Mouse (Mus musculus): ENCODE measurements at regions not wholly inside any gene's neighbourhood (a gene's known extent, or its start where the extent isn't known, plus 50 kb on each side); places are given as distances from the start of the nearest gene placed in this dataset.

DNA sequence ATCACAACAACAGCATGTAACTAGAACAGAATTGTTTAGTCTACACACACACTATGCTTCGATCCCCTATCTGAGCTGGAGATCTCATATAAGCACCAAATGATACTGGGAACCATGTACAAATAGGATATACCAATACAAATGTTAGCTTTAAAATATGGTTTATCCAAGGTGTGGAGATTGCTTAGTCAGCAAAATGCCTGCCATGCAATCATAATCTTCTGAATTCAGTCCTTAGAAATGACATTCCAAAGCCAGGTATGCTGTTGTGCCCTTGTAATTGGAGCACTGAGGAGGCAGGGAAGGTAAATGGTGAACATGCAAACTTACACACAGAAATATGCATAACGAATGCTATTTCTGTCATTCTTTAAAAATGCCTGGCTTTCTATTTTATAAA is 54.0 kb upstream of the Thsd7b start:
- Histone ChIP-seq H3K4me3 (ENCODE audit: insufficient read depth, low read length) (no peak overlapping the region), H3K27ac (ENCODE audit: insufficient read depth, low read length) (no peak overlapping the region), H3K4me1 (ENCODE audit: control insufficient read depth, insufficient read depth, low read length) (no peaks in the 10 kb centered on the region)
- TF ChIP-seq POLR2A (IDR thresholded peaks at IDR 0.05; ENCODE audit: low read depth, low read length), result no peak
- TF ChIP-seq CTCF (IDR thresholded peaks at IDR 0.05; ENCODE audit: borderline replicate concordance, insufficient read depth, low read length), result no peak

DNA sequence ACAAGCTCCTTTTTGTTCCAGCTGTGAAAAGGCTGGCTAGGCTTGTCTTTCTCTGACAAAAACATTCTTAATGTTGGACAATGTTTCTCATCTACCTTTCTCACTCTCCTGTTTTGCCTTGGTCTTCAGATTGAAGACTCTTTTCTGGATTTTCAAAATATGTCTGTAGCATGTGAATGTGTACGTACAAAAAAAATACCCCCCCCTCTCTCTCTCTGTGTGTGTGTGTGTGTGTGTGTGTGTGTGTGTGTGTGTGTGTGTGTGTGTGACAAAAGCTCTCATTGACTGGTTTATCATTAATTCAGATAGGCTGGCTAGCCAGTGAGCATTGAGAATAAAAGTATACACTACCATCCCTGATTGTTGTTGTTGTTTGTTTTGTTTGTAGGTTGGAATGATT is 64.3 kb upstream of the Thsd7b start:
- Histone ChIP-seq H3K27ac (ENCODE audit: insufficient read depth, low read length) (no peak overlapping the region), H3K4me3 (ENCODE audit: insufficient read depth, low read length) (no peak overlapping the region), H3K4me1 (ENCODE audit: control insufficient read depth, insufficient read depth, low read length) (no peaks in the 10 kb centered on the region)
- TF ChIP-seq CTCF (IDR thresholded peaks at IDR 0.05; ENCODE audit: borderline replicate concordance, insufficient read depth, low read length) (no peak), POLR2A (IDR thresholded peaks at IDR 0.05; ENCODE audit: low read depth, low read length) (no peak)

- Histone ChIP-seq H3K4me1 (ENCODE audit: control insufficient read depth, insufficient read depth, low read length) (no peaks in the 10 kb centered on the region), H3K27ac (ENCODE audit: insufficient read depth, low read length) (no peak overlapping the region), H3K4me3 (ENCODE audit: insufficient read depth, low read length) (no peak overlapping the region)
- TF ChIP-seq POLR2A (IDR thresholded peaks at IDR 0.05; ENCODE audit: low read depth, low read length) (no peak), CTCF (IDR thresholded peaks at IDR 0.05; ENCODE audit: borderline replicate concordance, insufficient read depth, low read length) (no peak)
Observed at GRCm38 (mm10) chr1:129208406-129208805, 64.7 kb upstream of the Thsd7b start.

DNA sequence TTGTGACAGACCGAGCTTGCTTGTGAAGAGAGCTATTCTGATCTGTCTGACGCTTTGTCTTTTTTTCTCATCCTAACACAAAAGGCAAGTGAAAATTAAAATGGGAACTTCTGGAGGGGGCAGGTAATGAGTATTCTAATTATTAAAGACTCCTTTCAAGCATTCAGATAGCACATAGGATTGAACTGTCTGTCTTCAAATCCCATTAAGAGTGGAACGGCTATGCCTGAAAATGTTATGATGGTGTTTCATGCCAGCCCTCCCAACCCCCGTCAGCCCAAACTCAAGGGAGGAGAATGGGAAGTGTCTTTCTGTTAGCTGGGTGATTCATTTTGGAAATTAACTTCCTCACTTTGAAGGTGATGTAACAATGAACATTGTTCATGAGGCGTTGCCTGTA is 65.4 kb upstream of the Thsd7b start:
- H3K4me1 ChIP-seq (ENCODE audit: control insufficient read depth, insufficient read depth, low read length), result no peaks in the 10 kb centered on the region
- no peak overlapping the region for H3K4me3 ChIP-seq (ENCODE audit: insufficient read depth, low read length)
- H3K27ac ChIP-seq (ENCODE audit: insufficient read depth, low read length), result no peak overlapping the region
- TF ChIP-seq POLR2A (IDR thresholded peaks at IDR 0.05; ENCODE audit: low read depth, low read length) (no peak), CTCF (IDR thresholded peaks at IDR 0.05; ENCODE audit: borderline replicate concordance, insufficient read depth, low read length) (no peak)

DNA sequence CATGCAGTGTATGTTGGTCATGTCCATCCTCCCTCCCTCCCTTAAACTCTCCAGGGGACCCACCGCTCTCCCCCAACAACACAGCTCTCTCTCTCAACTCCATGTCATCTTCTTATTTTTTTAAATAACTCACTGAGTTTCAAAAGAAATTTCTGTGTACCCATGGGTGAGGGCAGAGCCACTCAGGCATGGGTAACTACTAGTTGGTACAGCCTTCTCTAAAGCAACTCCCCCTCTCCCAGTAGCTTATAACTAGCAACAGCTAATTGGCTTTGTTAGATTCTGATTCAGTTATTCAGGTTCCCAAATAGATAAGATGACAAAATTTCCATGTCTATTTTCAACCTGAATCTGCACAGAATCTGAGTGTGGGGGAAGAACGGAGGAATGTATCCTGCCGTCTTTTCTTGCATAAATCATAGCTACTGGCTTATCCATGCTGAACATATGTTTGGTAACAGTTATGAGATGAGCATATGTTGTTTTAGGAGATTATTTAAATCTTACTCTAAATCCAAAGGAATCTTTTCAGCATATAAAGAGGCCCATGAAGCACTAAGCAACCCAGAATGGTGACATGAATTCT is 92.8 kb upstream of the Thsd7b start:
- H3K4me1 ChIP-seq (ENCODE audit: control insufficient read depth, insufficient read depth, low read length), result no peaks in the 10 kb centered on the region
- H3K4me3 ChIP-seq (ENCODE audit: insufficient read depth, low read length), result no peak overlapping the region
- no peak for TF ChIP-seq CTCF (IDR thresholded peaks at IDR 0.05; ENCODE audit: borderline replicate concordance, insufficient read depth, low read length)
- no peak for TF ChIP-seq POLR2A (IDR thresholded peaks at IDR 0.05; ENCODE audit: low read depth, low read length)
- no peak overlapping the region for H3K27ac ChIP-seq (ENCODE audit: insufficient read depth, low read length)

GRCm38 (mm10) chr1:129169936-129170335 is 103.2 kb upstream of the Thsd7b start:
- no peak overlapping the region for H3K27ac ChIP-seq (ENCODE audit: insufficient read depth, low read length)
- TF ChIP-seq POLR2A (IDR thresholded peaks at IDR 0.05; ENCODE audit: low read depth, low read length) (no peak), CTCF (IDR thresholded peaks at IDR 0.05; ENCODE audit: borderline replicate concordance, insufficient read depth, low read length) (no peak)
- H3K4me3 ChIP-seq (ENCODE audit: insufficient read depth, low read length), result no peak overlapping the region
- H3K4me1 ChIP-seq (ENCODE audit: control insufficient read depth, insufficient read depth, low read length), result no peaks in the 10 kb centered on the region

DNA sequence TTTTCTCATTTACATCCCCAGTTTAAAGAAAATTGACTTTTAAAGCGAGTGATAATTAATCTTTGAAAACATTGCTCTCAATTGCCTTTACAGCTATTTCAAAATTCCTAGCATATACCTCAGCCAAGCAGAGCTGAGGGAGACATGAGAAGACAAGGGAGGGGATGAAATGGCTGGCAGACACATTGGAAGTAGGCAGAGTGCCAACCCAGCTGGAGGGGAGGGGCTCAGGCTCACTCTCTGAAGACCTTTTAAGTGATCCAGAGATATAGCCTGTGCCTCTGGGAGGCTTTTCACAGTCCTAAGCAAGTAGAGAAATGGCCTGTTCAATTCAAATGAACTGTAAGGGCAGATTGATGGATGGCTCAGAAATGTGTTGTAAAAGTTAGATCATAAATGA is 122.5 kb upstream of the Thsd7b start:
- Histone ChIP-seq H3K4me3 (ENCODE audit: insufficient read depth, low read length) (no peak overlapping the region), H3K4me1 (ENCODE audit: control insufficient read depth, insufficient read depth, low read length) (no peaks in the 10 kb centered on the region), H3K27ac (ENCODE audit: insufficient read depth, low read length) (no peak overlapping the region)
- TF ChIP-seq CTCF (IDR thresholded peaks at IDR 0.05; ENCODE audit: borderline replicate concordance, insufficient read depth, low read length) (no peak), POLR2A (IDR thresholded peaks at IDR 0.05; ENCODE audit: low read depth, low read length) (no peak)

DNA sequence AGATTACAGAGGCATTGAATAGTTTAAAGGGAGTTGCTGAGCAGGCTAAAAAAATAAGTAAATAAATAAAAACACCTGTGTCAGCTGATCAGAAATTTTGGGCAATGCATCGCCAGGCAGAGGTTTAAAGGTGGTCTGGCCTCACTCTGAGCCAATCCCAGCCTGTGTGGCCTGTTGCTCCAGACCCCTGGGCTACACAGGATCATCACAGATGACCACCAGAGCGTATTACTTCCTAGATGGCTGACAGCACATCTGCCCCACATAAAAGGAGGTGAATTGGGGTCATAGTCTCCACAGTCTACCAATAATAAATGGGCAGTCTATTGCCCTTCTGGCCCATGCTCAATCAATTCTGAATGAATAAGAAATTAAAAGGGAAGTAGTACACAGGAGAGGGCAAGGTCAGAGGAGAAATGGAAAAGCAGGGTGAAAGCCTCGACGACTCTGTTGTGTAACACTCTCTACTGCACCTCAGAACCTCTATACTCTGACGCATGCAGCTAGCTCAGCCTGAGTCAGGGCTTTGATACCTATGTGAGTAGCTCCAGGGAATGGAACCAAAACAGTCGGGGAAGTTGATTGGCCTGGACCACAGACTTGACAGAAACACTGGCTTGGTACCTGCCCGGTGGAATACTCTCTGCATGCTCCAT is 124.2 kb upstream of the Thsd7b start:
- Histone ChIP-seq H3K4me1 (ENCODE audit: control insufficient read depth, insufficient read depth, low read length) (no peaks in the 10 kb centered on the region), H3K4me3 (ENCODE audit: insufficient read depth, low read length) (no peak overlapping the region), H3K27ac (ENCODE audit: insufficient read depth, low read length) (no peak overlapping the region)
- TF ChIP-seq CTCF (IDR thresholded peaks at IDR 0.05; ENCODE audit: borderline replicate concordance, insufficient read depth, low read length), result no peak

DNA sequence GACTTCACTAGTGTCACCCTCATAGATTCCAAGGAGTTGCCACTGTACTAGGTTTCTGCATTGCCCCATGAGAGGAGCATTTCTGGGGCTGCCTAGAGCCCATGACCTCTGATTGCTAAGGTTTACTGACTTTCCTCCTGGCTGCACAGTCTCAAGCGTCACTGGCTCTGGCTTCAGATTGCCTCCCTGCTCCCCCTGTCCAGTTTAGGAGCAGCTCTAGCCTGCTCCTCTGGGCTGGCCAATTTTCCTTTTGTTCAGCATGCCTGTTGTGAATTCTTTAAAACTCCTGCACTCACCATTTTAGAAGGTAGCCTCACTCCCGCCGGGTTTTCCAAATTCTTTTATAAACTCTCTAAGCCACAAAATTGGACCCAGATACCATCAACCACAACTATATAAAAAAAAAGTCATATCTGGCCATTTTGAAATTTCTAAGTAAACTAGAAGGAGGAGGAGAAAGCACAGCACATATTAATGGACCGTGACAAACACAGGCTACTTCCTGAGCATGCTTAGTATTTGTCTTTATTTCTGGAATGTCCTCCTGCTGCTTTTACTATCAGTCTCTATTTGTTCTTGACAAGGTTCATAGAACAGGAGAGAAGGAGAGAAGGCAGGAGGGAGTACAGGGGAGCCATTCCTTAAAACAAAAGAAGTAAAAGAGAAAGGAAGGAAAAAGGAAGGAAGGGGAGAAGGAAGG is 126.6 kb upstream of the Thsd7b start:
- Histone ChIP-seq H3K4me1 (ENCODE audit: control insufficient read depth, insufficient read depth, low read length) (no peaks in the 10 kb centered on the region), H3K4me3 (ENCODE audit: insufficient read depth, low read length) (no peak overlapping the region), H3K27ac (ENCODE audit: insufficient read depth, low read length) (no peak overlapping the region)
- no peak for TF ChIP-seq CTCF (IDR thresholded peaks at IDR 0.05; ENCODE audit: borderline replicate concordance, insufficient read depth, low read length)
- no peak for TF ChIP-seq POLR2A (IDR thresholded peaks at IDR 0.05; ENCODE audit: low read depth, low read length)

- Histone ChIP-seq H3K4me1 (ENCODE audit: control insufficient read depth, insufficient read depth, low read length) (no peaks in the 10 kb centered on the region), H3K4me3 (ENCODE audit: insufficient read depth, low read length) (no peak overlapping the region), H3K27ac (ENCODE audit: insufficient read depth, low read length) (no peak overlapping the region)
- TF ChIP-seq CTCF (IDR thresholded peaks at IDR 0.05; ENCODE audit: borderline replicate concordance, insufficient read depth, low read length) (no peak), POLR2A (IDR thresholded peaks at IDR 0.05; ENCODE audit: low read depth, low read length) (no peak)
Observed at GRCm38 (mm10) chr1:129138783-129139182, 134.3 kb upstream of the Thsd7b start.
